Mouse (Mus musculus) G1E (cell line): Measurements from ENCODE around the gene Vcan.

Experiments
- CTCF ChIP-seq: IDR thresholded peaks from 2 replicates; pipeline ENCODE4 v1.5.1; 2012; ENCODE audit warnings: low read depth, low read length, inconsistent platforms, mixed read lengths
- GATA1 ChIP-seq: IDR thresholded peaks from 2 replicates; pipeline ENCODE4 v1.6.1; 2012; ENCODE audit warnings: borderline replicate concordance, low read length, inconsistent platforms, mixed read lengths
- POLR2AphosphoS5 ChIP-seq: IDR thresholded peaks from 2 replicates; pipeline ENCODE4 v1.6.1; 2012; ENCODE audit warnings: low read depth, low read length, inconsistent platforms; ENCODE audit not compliant: insufficient replicate concordance

DNA sequence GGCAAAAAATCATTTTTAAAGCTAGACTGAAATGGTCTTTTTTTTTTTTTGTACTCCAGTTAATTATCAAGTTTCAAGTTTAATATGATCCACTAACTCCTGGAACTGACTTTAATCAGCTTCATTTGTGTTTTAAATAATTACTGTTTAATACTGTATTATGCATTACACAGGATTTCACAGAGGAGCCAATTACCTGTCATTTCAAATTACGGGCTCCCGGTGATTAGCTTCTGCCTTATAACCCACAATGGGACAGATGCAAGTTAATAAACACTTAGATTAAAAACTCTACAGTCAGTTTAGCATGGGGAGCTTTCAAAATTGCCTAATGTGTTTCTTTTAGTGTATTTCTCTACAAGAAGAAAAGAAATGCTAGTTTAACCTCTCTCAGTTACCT, 96.7 kb downstream of the Vcan start:
- no peak for TF ChIP-seq CTCF
- TF ChIP-seq GATA1: no peak
- TF ChIP-seq POLR2AphosphoS5: no peak
